ENCODE assay signal across 14 mouse cellular contexts in the genomic region with DNA sequence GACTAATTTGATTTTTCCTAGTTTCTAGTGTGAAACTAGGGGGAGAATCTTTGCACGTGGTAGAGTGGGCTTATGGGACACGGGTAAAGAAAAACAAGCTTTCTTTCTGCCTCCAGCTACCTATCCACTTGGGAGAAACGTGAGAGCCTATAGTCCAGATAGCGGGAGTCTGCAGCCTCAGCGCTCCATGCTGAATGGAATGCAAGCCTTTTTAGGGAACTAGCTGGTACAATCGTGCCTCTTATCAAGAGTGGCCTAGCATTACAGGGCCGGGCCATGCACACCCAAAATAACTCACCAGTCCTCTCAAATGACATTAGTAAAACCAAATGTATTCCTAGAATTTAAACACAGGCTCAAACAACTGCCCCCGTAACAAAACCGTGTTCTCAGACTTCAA.
DNase-seq lines count a peak whose midpoint lies in the region; ATAC-seq and TF ChIP-seq lines count a peak whose summit lies in the region.
"Had no signal": no experiment of that assay in that cellular context is flagged by ENCODE, and none has a peak within 500 bp of the region (broad histone marks: within the 10 kb centered on the region; RNA-seq: fewer than 3 reads in every experiment).

No protein-coding gene starts in this region.

- peaks cover 4% of the 10 kb centered on the region for H3K4me1 ChIP-seq in stomach, embryonic 16.5 days (ENCODE audit: control insufficient read depth, insufficient read depth, low read length)
- H3K4me1 ChIP-seq in stomach, postnatal 0 days (replicated peaks; ENCODE audit: control insufficient read depth, insufficient read depth): no peaks in the 10 kb centered on the region
- H3K4me1 ChIP-seq in heart, embryonic 14.5 days (ENCODE audit: control insufficient read depth in 2 of 2, insufficient read depth in 2 of 2, low read length in 2 of 2): peaks cover 43 to 62% of the 10 kb centered on the region in 2 experiments
- peaks cover 24% of the 10 kb centered on the region for H3K4me1 ChIP-seq in limb, embryonic 15.5 days

- TF ChIP-seq CTCF in stomach, postnatal 0 days (IDR thresholded peaks at IDR 0.05; ENCODE audit: low read depth): no peak

- H3K9ac ChIP-seq in stomach, embryonic 16.5 days (ENCODE audit: low read length): no peak overlapping the region
- H3K9ac ChIP-seq in stomach, postnatal 0 days (ENCODE audit: low read length): no peak overlapping the region
- H3K9ac ChIP-seq in heart, embryonic 14.5 days (ENCODE audit: low read length): peak overlapping the region; percentile 61
- H3K9ac ChIP-seq in limb, embryonic 15.5 days: no peak overlapping the region
- H3K9ac ChIP-seq: liver, embryonic 14.5 days; neural tube, embryonic 13.5 days had no signal

- H3K27me3 ChIP-seq in stomach, embryonic 16.5 days (ENCODE audit: control insufficient read depth, insufficient read depth, low read length): no peaks in the 10 kb centered on the region
- no peaks in the 10 kb centered on the region for H3K27me3 ChIP-seq in stomach, postnatal 0 days (ENCODE audit: control insufficient read depth, insufficient read depth, low read length)
- H3K27me3 ChIP-seq in heart, embryonic 14.5 days (ENCODE audit: control insufficient read depth, insufficient read depth, low read length): no peaks in the 10 kb centered on the region
- no peaks in the 10 kb centered on the region for H3K27me3 ChIP-seq in limb, embryonic 15.5 days
- H3K27me3 ChIP-seq: neural tube, embryonic 13.5 days had no signal

- H3K36me3 ChIP-seq in stomach, embryonic 16.5 days (ENCODE audit: control insufficient read depth, insufficient read depth, low read length): no peaks in the 10 kb centered on the region
- H3K36me3 ChIP-seq in stomach, postnatal 0 days (ENCODE audit: control insufficient read depth, insufficient read depth, low read length): no peaks in the 10 kb centered on the region
- no peaks in the 10 kb centered on the region for H3K36me3 ChIP-seq in heart, embryonic 14.5 days (ENCODE audit: control insufficient read depth, insufficient read depth, low read length)
- H3K36me3 ChIP-seq in limb, embryonic 15.5 days: no peaks in the 10 kb centered on the region
- H3K36me3 ChIP-seq: neural tube, embryonic 13.5 days had no signal

- 0 out of 2 replicates have a peak overlapping the region, but pooled peaks have one; percentile 10 for H3K27ac ChIP-seq in stomach, embryonic 16.5 days (ENCODE audit: low read length)
- H3K27ac ChIP-seq in stomach, postnatal 0 days (replicated peaks): no peak overlapping the region
- peak overlapping the region; percentile 97 to 99 for H3K27ac ChIP-seq in heart, embryonic 14.5 days (replicated peaks in 1 of 2; ENCODE audit: control insufficient read depth in 1 of 2, insufficient read depth in 1 of 2, low read depth in 2 of 2, low read length in 2 of 2)
- 0 out of 2 replicates have a peak overlapping the region, but pooled peaks have one; percentile 11 for H3K27ac ChIP-seq in limb, embryonic 15.5 days
- H3K27ac ChIP-seq: left cerebral cortex, adult 2 months; liver, embryonic 14.5 days; neural tube, embryonic 13.5 days had no signal

- TF ChIP-seq EP300 in stomach, postnatal 0 days (optimal IDR thresholded peaks at IDR 0.05): no peak

- no peaks in the 10 kb centered on the region for H3K9me3 ChIP-seq in stomach, embryonic 16.5 days (replicated peaks; ENCODE audit: control insufficient read depth, low read length)
- no peaks in the 10 kb centered on the region for H3K9me3 ChIP-seq in stomach, postnatal 0 days (ENCODE audit: control insufficient read depth, low read length)
- no peaks in the 10 kb centered on the region for H3K9me3 ChIP-seq in heart, embryonic 14.5 days (ENCODE audit: control insufficient read depth, low read length)
- no peaks in the 10 kb centered on the region for H3K9me3 ChIP-seq in limb, embryonic 15.5 days
- H3K9me3 ChIP-seq: neural tube, embryonic 13.5 days had no signal

- intact Hi-C loops in heart, postnatal 25 days (cut with DNase I): loop anchor here (10.0 kb wide), 1 partner anchor 100 kb away; a partner anchor contains a TSS

- peak; percentile 92 for DNase-seq in heart, adult 11 months
- no peak for DNase-seq in heart, postnatal 25 days (ENCODE audit: low spot score)
- no peak for DNase-seq in stomach, postnatal 0 days (ENCODE audit: low spot score)
- DNase-seq in ovary, adult 18-20 months (ENCODE audit: low spot score): no peak
- DNase-seq in frontal cortex, postnatal 10 days (ENCODE audit: low spot score in 2 of 2): no peak
- DNase-seq: cerebellum, adult 8-10 months; retina, postnatal 1 day had no signal

- H3K4me2 ChIP-seq in stomach, embryonic 16.5 days (ENCODE audit: low read depth, low read length): no peak overlapping the region
- H3K4me2 ChIP-seq in stomach, postnatal 0 days (replicated peaks; ENCODE audit: low read depth): no peak overlapping the region
- peak overlapping the region; percentile 32 for H3K4me2 ChIP-seq in heart, embryonic 14.5 days (ENCODE audit: low read length)
- H3K4me2 ChIP-seq in limb, embryonic 15.5 days: no peak overlapping the region
- H3K4me2 ChIP-seq: neural tube, embryonic 13.5 days had no signal

- no peak for ATAC-seq in stomach, embryonic 16.5 days (ENCODE audit: insufficient read depth, low FRiP score)
- ATAC-seq in stomach, postnatal 0 days (ENCODE audit: low FRiP score, low TSS enrichment): no peak
- peak; percentile 78 for ATAC-seq in heart, embryonic 14.5 days (ENCODE audit: insufficient number of reproducible peaks, insufficient read depth, low FRiP score, low read depth)
- no peak for ATAC-seq in limb, embryonic 15.5 days (ENCODE audit: insufficient number of reproducible peaks, low FRiP score, low TSS enrichment, low read depth)
- ATAC-seq: intestine, postnatal 0 days had no signal

- no peak overlapping the region for H3K4me3 ChIP-seq in stomach, embryonic 16.5 days (replicated peaks; ENCODE audit: low read length)
- H3K4me3 ChIP-seq in stomach, postnatal 0 days (ENCODE audit: low read depth, low read length): no peak overlapping the region
- no peak overlapping the region for H3K4me3 ChIP-seq in heart, embryonic 14.5 days (ENCODE audit: control insufficient read depth in 1 of 2, insufficient read depth in 1 of 2, low read depth in 1 of 2, low read length in 2 of 2)
- no peak overlapping the region for H3K4me3 ChIP-seq in limb, embryonic 15.5 days
- H3K4me3 ChIP-seq: left cerebral cortex, adult 2 months; neural tube, embryonic 13.5 days had no signal

- 59% methylated on average over 9 of the region's 9 CpGs for WGBS in stomach, embryonic 16.5 days
- WGBS in stomach, postnatal 0 days: 52% methylated on average over 9 of the region's 9 CpGs
- 14% methylated on average over 9 of the region's 9 CpGs for WGBS in heart, embryonic 14.5 days
- WGBS in limb, embryonic 15.5 days: 59% methylated on average over 9 of the region's 9 CpGs
